Mouse (Mus musculus): Measurements from ENCODE around the gene Ptprr.

Gene Ptprr

DNA sequence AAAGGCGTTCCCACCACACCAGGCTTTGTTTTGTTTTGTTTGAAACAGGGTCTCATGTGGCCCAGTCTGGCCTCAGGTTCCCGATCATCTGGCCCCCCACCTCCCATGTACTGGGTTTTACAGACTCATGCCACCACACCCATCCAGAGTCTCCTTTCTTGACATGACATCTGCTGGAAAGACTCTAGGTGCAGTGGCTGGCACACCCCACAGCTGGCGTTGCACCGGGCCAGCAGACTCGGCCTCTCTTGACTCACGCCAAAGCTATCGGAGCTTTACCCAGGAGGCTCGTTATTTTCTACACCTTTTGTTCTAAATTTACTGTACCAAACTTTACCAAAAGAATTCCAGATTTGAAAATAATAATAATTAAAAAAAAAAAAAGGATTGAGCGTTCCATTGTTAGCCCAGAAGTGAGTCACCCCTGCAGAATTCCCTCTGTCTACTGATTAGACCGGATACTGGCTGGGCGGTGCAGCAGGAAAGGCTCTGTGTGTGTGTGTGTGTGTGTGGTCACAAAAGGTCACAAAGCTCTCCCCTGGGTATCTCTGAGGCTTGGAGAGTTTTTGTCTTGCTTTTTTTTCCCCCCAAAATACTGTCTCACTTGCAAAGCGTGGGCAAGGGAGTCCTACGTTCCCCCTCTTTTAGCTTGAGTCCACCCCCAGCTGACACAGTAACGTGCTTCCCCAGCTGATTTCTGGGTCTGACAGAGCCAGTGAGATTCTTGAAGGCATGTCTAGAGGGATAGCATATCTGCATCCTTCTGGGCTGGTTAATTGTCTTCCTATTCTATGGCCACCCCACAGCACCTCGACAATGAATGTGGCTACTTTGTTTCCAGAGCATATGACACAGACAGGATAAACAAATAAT is 248.8 kb downstream of the Ptprr start:
- DNase-seq (ENCODE audit: low spot score), result no peak

- DNase-seq (ENCODE audit: low spot score), result no peak
These were observed 249.4 kb downstream of the Ptprr start for GRCm38 (mm10) chr10:116267434-116267822.

DNA sequence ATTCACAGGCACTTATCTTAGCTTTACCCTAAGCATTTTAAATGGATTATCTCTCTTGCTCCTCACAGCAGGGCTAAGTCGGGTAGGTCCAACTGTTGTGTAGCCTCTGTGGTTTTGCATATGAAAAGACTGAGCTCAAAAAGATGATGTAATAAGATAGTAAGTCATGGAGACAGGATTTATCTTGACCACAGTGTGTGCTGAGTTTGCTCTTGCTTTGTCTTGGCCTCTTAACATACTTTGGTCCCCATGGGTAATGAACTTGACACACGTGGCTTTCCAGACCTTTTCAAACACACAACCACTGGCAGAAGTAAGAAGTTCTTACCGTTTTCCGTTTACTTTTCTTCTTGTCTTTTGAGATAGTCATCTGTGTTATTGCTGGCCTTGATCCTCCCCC is 250.3 kb downstream of the Ptprr start:
- DNase-seq (ENCODE audit: low spot score), result no peak

- DNase-seq (ENCODE audit: low spot score), result no peak
These were observed 252.8 kb downstream of the Ptprr start for GRCm38 (mm10) chr10:116270646-116271469.

GRCm38 (mm10) chr10:116271470-116271915 is 253.5 kb downstream of the Ptprr start:
- no peak for DNase-seq (ENCODE audit: low spot score)

DNA sequence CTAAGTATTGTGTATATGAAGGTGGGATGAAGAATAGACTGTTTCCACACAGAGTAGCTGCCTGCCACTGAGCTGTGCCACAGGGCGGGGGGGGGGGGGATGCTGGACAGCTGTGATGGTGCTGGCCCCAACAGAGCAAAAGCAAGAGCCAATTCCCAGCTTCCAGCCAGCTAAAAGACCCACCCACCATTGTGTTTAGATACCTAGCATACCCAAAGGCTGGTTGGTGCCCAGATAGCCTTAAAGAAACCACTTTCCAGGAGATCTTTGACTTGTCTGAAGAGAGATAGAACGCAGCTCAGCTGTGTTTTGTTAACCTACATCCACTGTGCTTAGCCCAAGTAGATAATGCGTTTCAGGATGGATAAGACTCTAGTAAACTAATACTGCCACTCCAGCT is 254.1 kb downstream of the Ptprr start:
- no peak for DNase-seq (ENCODE audit: low spot score)

- DNase-seq (ENCODE audit: low spot score), result no peak
These were observed 257.3 kb downstream of the Ptprr start, which contains the start of gene Ptprb for GRCm38 (mm10) chr10:116275280-116275679. Ptprb (plus strand) TSS chr10:116275523.

DNA sequence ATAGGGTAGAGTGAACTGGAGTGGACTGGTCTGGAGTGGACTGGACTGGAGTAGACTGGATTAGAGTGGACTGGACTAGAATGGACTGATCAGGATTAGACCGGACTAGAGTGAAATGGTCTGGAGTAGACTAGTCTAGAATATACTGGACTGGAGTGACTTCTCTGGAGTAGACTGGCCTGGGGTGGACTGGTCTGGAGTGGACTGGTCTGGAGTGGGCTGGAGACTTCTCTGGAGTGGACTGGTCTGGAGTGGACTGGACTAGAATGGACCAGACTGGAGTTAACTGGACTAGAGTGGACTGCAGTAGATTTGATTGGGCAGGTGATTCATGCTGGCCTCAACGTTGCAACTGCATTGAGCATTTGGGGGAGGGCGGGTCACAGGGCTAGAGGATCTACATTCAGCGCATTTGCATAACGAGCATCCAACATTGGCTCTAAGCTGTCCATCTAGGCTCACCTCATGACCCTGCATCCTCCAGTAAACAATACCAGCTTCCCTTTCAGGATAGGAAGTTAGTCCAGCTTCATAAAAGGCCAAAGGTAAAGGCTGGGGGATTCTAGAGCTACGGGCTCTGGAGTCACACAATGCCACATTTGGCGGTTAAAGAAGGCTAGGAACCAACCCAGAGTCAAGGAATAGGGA is 268.8 kb downstream of the Ptprr start:
- DNase-seq (ENCODE audit: low spot score), result no peak

- no peak for DNase-seq (ENCODE audit: low spot score)
These were observed 270.1 kb downstream of the Ptprr start for GRCm38 (mm10) chr10:116288130-116288529.

- DNase-seq (ENCODE audit: low spot score), result no peak
These were observed 272.5 kb downstream of the Ptprr start for GRCm38 (mm10) chr10:116290483-116290882.

GRCm38 (mm10) chr10:116291153-116291755 is 273.2 kb downstream of the Ptprr start:
- peak; percentile 60 for DNase-seq (ENCODE audit: low spot score)

DNA sequence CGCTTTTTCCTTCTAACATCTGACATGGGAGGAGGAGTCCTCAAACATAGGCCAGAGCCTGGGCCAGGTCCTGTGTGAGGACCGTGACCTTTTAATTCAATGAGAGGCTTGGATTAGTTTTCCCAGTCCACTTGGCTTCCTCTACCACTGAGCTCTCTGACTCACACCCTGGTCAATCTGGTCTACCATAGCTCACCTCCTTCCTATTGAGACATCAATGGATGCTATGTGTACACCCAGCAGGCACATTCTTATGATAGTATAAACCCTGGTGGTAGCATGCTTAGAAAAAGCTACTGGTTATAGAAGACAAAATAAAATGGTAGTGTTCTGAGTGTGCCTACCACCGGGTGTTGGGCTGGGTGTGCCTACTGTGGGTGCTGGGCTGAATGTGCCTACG is 278.4 kb downstream of the Ptprr start:
- no peak for DNase-seq (ENCODE audit: low spot score)

- DNase-seq (ENCODE audit: low spot score), result no peak
These were observed 279.8 kb downstream of the Ptprr start for GRCm38 (mm10) chr10:116297854-116298253.

GRCm38 (mm10) chr10:116300824-116301223 is 282.8 kb downstream of the Ptprr start:
- DNase-seq (ENCODE audit: low spot score), result no peak

- no peak for DNase-seq (ENCODE audit: low spot score)
These were observed 283.2 kb downstream of the Ptprr start for GRCm38 (mm10) chr10:116301258-116301657.

GRCm38 (mm10) chr10:116304355-116304754 is 286.3 kb downstream of the Ptprr start:
- no peak for DNase-seq (ENCODE audit: low spot score)

GRCm38 (mm10) chr10:116309460-116309859 is 291.4 kb downstream of the Ptprr start:
- DNase-seq (ENCODE audit: low spot score), result no peak

DNA sequence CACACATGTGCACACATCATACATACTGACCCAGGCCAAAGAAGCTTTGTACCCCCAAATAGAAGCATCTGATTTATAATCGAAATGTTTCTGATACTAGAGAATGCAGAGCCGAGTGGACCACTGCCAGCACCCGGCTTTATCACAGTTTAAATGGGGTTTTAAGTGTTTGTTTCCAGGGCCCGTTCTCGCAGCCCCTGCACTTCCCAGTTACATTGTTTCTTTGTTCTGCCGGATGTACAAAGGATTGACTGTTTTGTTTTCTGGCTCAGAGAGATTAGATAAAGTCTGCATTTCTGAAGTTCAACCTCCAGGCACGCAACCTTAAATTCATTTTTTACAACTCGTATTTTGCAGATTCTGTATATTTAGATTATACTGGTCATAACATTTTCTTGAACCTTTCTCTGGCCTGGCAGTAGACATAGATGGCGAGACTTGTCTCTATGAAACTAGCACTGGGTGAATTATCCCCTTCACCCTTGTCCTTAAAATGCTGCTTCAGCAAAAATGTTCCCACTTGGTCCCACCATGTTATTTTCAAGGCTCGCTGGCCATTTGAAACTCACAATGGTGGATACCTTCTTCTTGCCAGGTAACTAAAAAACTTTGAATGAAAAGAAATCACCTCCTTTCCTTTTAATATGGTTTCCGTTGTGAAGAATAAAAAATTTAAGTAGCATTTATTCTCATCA is 292.6 kb downstream of the Ptprr start:
- DNase-seq (ENCODE audit: low spot score), result no peak

DNA sequence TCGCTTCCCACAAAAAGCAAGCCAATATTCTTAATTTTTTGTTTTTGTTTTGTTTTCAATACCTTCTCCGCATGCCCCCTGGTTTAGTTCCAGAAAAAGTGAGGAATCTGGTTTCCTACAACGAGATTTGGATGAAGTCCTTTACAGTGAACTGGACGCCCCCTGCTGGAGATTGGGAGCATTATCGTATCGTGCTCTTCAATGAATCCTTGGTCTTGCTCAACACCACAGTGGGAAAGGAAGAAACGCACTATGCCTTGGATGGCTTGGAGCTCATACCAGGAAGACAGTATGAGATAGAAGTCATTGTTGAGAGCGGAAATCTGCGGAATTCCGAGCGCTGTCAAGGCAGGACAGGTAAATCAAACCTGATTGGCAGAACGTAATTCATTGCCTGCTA is 301.2 kb downstream of the Ptprr start:
- peak; percentile 64 for DNase-seq (ENCODE audit: low spot score)

All from left cerebral cortex, adult 11 months (tissue).